Mouse (Mus musculus): Measurements from ENCODE around the gene Rhbdf2. TPM values are rescaled to one million over a fixed set of nuclear protein-coding genes. Genes with fewer than 3 reads are reported as not detected.
A peak's percentile ranks its signal among the peaks of the same experiment; 100 is the strongest.
"Not testable (repeated sequence)": the region's sequence is repeated elsewhere in the genome, so short reads cannot be mapped to it uniquely, and the experiment has no call there.

Rhbdf2 gene
- polyA plus RNA-seq (2015; fragmentation: Nextera tagmentation; extraction: Ambion mirVana) = 6.7 and 7.7 TPM in 2 replicates

- peaks cover 42% of the 10 kb centered on the region for H3K4me1 ChIP-seq (ENCODE audit: control insufficient read depth, low read depth, low read length)
- no peak within 1 kb of the TSS for H3K4me2 ChIP-seq (ENCODE audit: low read depth, low read length)
- H3K4me3 ChIP-seq (ENCODE audit: low read depth, low read length) = no peak within 1 kb of the TSS
- H3K9ac ChIP-seq (ENCODE audit: low read depth, low read length) = no peak within 1 kb of the TSS
- no peaks in the 10 kb centered on the region for H3K36me3 ChIP-seq (ENCODE audit: control insufficient read depth, insufficient read depth)
- WGBS (ENCODE audit: insufficient replicate concordance) = 75% methylated on average over 10 of the region's 10 CpGs
- H3K27ac ChIP-seq (ENCODE audit: low read length) = 0 out of 2 replicates have a peak within 1 kb of the TSS, but pooled peaks have one; percentile 30
- no peaks in the 10 kb centered on the region for H3K9me3 ChIP-seq (replicated peaks; ENCODE audit: control insufficient read depth, low read length)
- ATAC-seq (ENCODE audit: low read depth) = no peak
- no peaks in the 10 kb centered on the region for H3K27me3 ChIP-seq (ENCODE audit: control insufficient read depth, insufficient read depth, low read depth, low read length)
Measured at GRCm38 (mm10) chr11:116626299-116627071, at the start of gene Rhbdf2. Gene Rhbdf2, minus strand, starts transcription at chr11:116627019.

- H3K27ac ChIP-seq (ENCODE audit: low read length) = no peak overlapping the region
Measured at GRCm38 (mm10) chr11:116676175-116676976, 49.6 kb upstream of the Rhbdf2 start.

GRCm38 (mm10) chr11:116675429-116675828, 48.6 kb upstream of the Rhbdf2 start:
- H3K4me3 ChIP-seq (ENCODE audit: low read depth, low read length); H3K27ac ChIP-seq (ENCODE audit: low read length); H3K9me3 ChIP-seq (replicated peaks; ENCODE audit: control insufficient read depth, low read length); H3K9ac ChIP-seq (ENCODE audit: low read depth, low read length); ATAC-seq (ENCODE audit: low read depth); H3K27me3 ChIP-seq (ENCODE audit: control insufficient read depth, insufficient read depth, low read depth, low read length); H3K4me2 ChIP-seq (ENCODE audit: low read depth, low read length): not testable (repeated sequence)
- 57% methylated on average over 6 of the region's 6 CpGs for WGBS (ENCODE audit: insufficient replicate concordance)
- Histone ChIP-seq H3K36me3 (ENCODE audit: control insufficient read depth, insufficient read depth) (peaks cover 31% of the 10 kb centered on the region), H3K4me1 (ENCODE audit: control insufficient read depth, low read depth, low read length) (peaks cover 27% of the 10 kb centered on the region)

More at GRCm38 (mm10) chr11:116676175-116676976, 49.6 kb upstream of the Rhbdf2 start:
- Histone ChIP-seq H3K9ac (ENCODE audit: low read depth, low read length) (no peak overlapping the region), H3K4me3 (ENCODE audit: low read depth, low read length) (no peak overlapping the region), H3K9me3 (replicated peaks; ENCODE audit: control insufficient read depth, low read length) (no peaks in the 10 kb centered on the region), H3K27me3 (ENCODE audit: control insufficient read depth, insufficient read depth, low read depth, low read length) (no peaks in the 10 kb centered on the region), H3K4me2 (ENCODE audit: low read depth, low read length) (no peak overlapping the region), H3K36me3 (ENCODE audit: control insufficient read depth, insufficient read depth) (peaks cover 31% of the 10 kb centered on the region), H3K4me1 (ENCODE audit: control insufficient read depth, low read depth, low read length) (peaks cover 19% of the 10 kb centered on the region)
- 76% methylated on average over 14 of the region's 14 CpGs for WGBS (ENCODE audit: insufficient replicate concordance)
- ATAC-seq (ENCODE audit: low read depth) = no peak

- Histone ChIP-seq H3K27ac (ENCODE audit: low read length) (no peak overlapping the region), H3K4me1 (ENCODE audit: control insufficient read depth, low read depth, low read length) (peaks cover 27% of the 10 kb centered on the region), H3K9ac (ENCODE audit: low read depth, low read length) (no peak overlapping the region), H3K4me2 (ENCODE audit: low read depth, low read length) (no peak overlapping the region), H3K27me3 (ENCODE audit: control insufficient read depth, insufficient read depth, low read depth, low read length) (no peaks in the 10 kb centered on the region), H3K4me3 (ENCODE audit: low read depth, low read length) (no peak overlapping the region), H3K36me3 (ENCODE audit: control insufficient read depth, insufficient read depth) (peaks cover 31% of the 10 kb centered on the region), H3K9me3 (replicated peaks; ENCODE audit: control insufficient read depth, low read length) (no peaks in the 10 kb centered on the region)
- ATAC-seq (ENCODE audit: low read depth) = no peak
- WGBS (ENCODE audit: insufficient replicate concordance) = 77% methylated on average over 7 of the region's 7 CpGs
Measured at GRCm38 (mm10) chr11:116674616-116675379, 48.0 kb upstream of the Rhbdf2 start.

- no peaks in the 10 kb centered on the region for H3K9me3 ChIP-seq (replicated peaks; ENCODE audit: control insufficient read depth, low read length)
- peaks cover 31% of the 10 kb centered on the region for H3K36me3 ChIP-seq (ENCODE audit: control insufficient read depth, insufficient read depth)
- peaks cover 27% of the 10 kb centered on the region for H3K4me1 ChIP-seq (ENCODE audit: control insufficient read depth, low read depth, low read length)
- H3K27me3 ChIP-seq (ENCODE audit: control insufficient read depth, insufficient read depth, low read depth, low read length) = no peaks in the 10 kb centered on the region
- no peak for ATAC-seq (ENCODE audit: low read depth)
- no peak overlapping the region; the same call in 1 of the 2 replicates for H3K27ac ChIP-seq (ENCODE audit: low read length)
- peak overlapping the region; percentile 2; the same call in 1 of the 2 replicates for H3K4me3 ChIP-seq (ENCODE audit: low read depth, low read length)
- H3K4me2 ChIP-seq (ENCODE audit: low read depth, low read length) = peak overlapping the region; percentile 81
- WGBS (ENCODE audit: insufficient replicate concordance) = 69% methylated on average over 2 of the region's 2 CpGs
- H3K9ac ChIP-seq (ENCODE audit: low read depth, low read length) = no peak overlapping the region; the same call in 1 of the 2 replicates
Measured at GRCm38 (mm10) chr11:116673410-116673809, 46.6 kb upstream of the Rhbdf2 start.

- Histone ChIP-seq H3K4me1 (ENCODE audit: control insufficient read depth, low read depth, low read length) (peaks cover 27% of the 10 kb centered on the region), H3K9me3 (replicated peaks; ENCODE audit: control insufficient read depth, low read length) (no peaks in the 10 kb centered on the region), H3K27me3 (ENCODE audit: control insufficient read depth, insufficient read depth, low read depth, low read length) (no peaks in the 10 kb centered on the region), H3K27ac (ENCODE audit: low read length) (peak overlapping the region; percentile 72), H3K36me3 (ENCODE audit: control insufficient read depth, insufficient read depth) (peaks cover 31% of the 10 kb centered on the region), H3K4me3 (ENCODE audit: low read depth, low read length) (peak overlapping the region; percentile 84), H3K9ac (ENCODE audit: low read depth, low read length) (peak overlapping the region; percentile 83), H3K4me2 (ENCODE audit: low read depth, low read length) (peak overlapping the region; percentile 81)
- no peak for ATAC-seq (ENCODE audit: low read depth)
- WGBS (ENCODE audit: insufficient replicate concordance) = 10% methylated on average over 7 of the region's 7 CpGs
Measured at GRCm38 (mm10) chr11:116672595-116672994, 45.8 kb upstream of the Rhbdf2 start.

GRCm38 (mm10) chr11:116671845-116672434, 45.1 kb upstream of the Rhbdf2 start:
- peak overlapping the region; percentile 81 for H3K4me2 ChIP-seq (ENCODE audit: low read depth, low read length)
- H3K4me1 ChIP-seq (ENCODE audit: control insufficient read depth, low read depth, low read length) = peaks cover 27% of the 10 kb centered on the region
- peak overlapping the region; percentile 84 for H3K4me3 ChIP-seq (ENCODE audit: low read depth, low read length)
- H3K36me3 ChIP-seq (ENCODE audit: control insufficient read depth, insufficient read depth) = peaks cover 30% of the 10 kb centered on the region
- WGBS (ENCODE audit: insufficient replicate concordance) = under 1% methylated on average over 24 of the region's 24 CpGs
- peak overlapping the region; percentile 72 for H3K27ac ChIP-seq (ENCODE audit: low read length)
- peak overlapping the region; percentile 83 for H3K9ac ChIP-seq (ENCODE audit: low read depth, low read length)
- no peaks in the 10 kb centered on the region for H3K9me3 ChIP-seq (replicated peaks; ENCODE audit: control insufficient read depth, low read length)
- peak; percentile 10 for ATAC-seq (ENCODE audit: low read depth)
- H3K27me3 ChIP-seq (ENCODE audit: control insufficient read depth, insufficient read depth, low read depth, low read length) = no peaks in the 10 kb centered on the region

- ATAC-seq (ENCODE audit: low read depth) = peak; percentile 86
- peaks cover 26% of the 10 kb centered on the region for H3K36me3 ChIP-seq (ENCODE audit: control insufficient read depth, insufficient read depth)
- peaks cover 27% of the 10 kb centered on the region for H3K4me1 ChIP-seq (ENCODE audit: control insufficient read depth, low read depth, low read length)
- no peaks in the 10 kb centered on the region for H3K27me3 ChIP-seq (ENCODE audit: control insufficient read depth, insufficient read depth, low read depth, low read length)
- H3K4me3 ChIP-seq (ENCODE audit: low read depth, low read length) = peak overlapping the region; percentile 84
- WGBS (ENCODE audit: insufficient replicate concordance) = under 1% methylated on average over 45 of the region's 45 CpGs
- peak overlapping the region; percentile 83 for H3K9ac ChIP-seq (ENCODE audit: low read depth, low read length)
- peak overlapping the region; percentile 72 for H3K27ac ChIP-seq (ENCODE audit: low read length)
- H3K9me3 ChIP-seq (replicated peaks; ENCODE audit: control insufficient read depth, low read length) = no peaks in the 10 kb centered on the region
- peak overlapping the region; percentile 81 for H3K4me2 ChIP-seq (ENCODE audit: low read depth, low read length)
Measured at GRCm38 (mm10) chr11:116671112-116671844, 44.5 kb upstream of the Rhbdf2 start.

All from liver, embryonic 16.5 days (tissue).